Mouse (Mus musculus) neural tube, embryonic 11.5 days (tissue): Measurements from ENCODE around the gene Cela3a. TPM values are rescaled to one million over a fixed set of nuclear protein-coding genes. Genes with fewer than 3 reads are reported as not detected.
"Not testable (repeated sequence)": the region's sequence is repeated elsewhere in the genome, so short reads cannot be mapped to it uniquely, and the experiment has no call there.

Experiments
- ATAC-seq: fragments of 200-750 bp; cut with Nextera tagmentation; 2 replicates; pipeline ENCODE4 v1.8.0; 2017; ENCODE audit warnings: moderate number of reproducible peaks, mild to moderate bottlenecking, moderate TSS enrichment, moderate library complexity; ENCODE audit not compliant: insufficient read depth, low FRiP score, low TSS enrichment
- DNase-seq: peaks from one replicate; pipeline ENCODE4 v3.0.0-alpha.2; 2015; ENCODE audit warnings: low spot score
- H3K27ac ChIP-seq: fragments of 300-500 bp; sonication (generic); 2 replicates; pipeline ENCODE4 v1.5.1; 2014; ENCODE audit warnings: low read depth, mild to moderate bottlenecking, low read length
- H3K27me3 ChIP-seq: fragments of 300-500 bp; sonication (generic); 2 replicates; pipeline ENCODE4 v1.6.1; 2014; ENCODE audit warnings: mild to moderate bottlenecking, low read length, mixed read lengths; ENCODE audit not compliant: control insufficient read depth, insufficient read depth
- H3K36me3 ChIP-seq: fragments of 300-500 bp; sonication (generic); 2 replicates; pipeline ENCODE4 v1.6.1; 2014; ENCODE audit warnings: mild to moderate bottlenecking, low read length, moderate library complexity, mixed read lengths; ENCODE audit not compliant: control insufficient read depth, insufficient read depth
- H3K4me1 ChIP-seq: fragments of 300-500 bp; sonication (generic); 2 replicates; pipeline ENCODE4 v1.6.1; 2014; ENCODE audit warnings: low read length, mixed read lengths; ENCODE audit not compliant: control insufficient read depth, insufficient read depth
- H3K4me2 ChIP-seq: fragments of 300-500 bp; sonication (generic); 2 replicates; pipeline ENCODE4 v1.6.1; 2014; ENCODE audit warnings: low read depth, mild to moderate bottlenecking, moderate library complexity
- H3K4me3 ChIP-seq: fragments of 300-500 bp; sonication (generic); 2 replicates; pipeline ENCODE4 v1.5.1; 2014; ENCODE audit warnings: low read depth, low read length
- H3K9ac ChIP-seq: fragments of 300-500 bp; sonication (generic); 2 replicates; pipeline ENCODE4 v1.6.1; 2014; ENCODE audit warnings: mild to moderate bottlenecking, low read length
- H3K9me3 ChIP-seq: fragments of 300-500 bp; sonication (generic); 2 replicates; pipeline ENCODE4 v1.6.1; 2016; ENCODE audit warnings: low read length; ENCODE audit not compliant: control insufficient read depth
- WGBS: fragments of 180-500 bp; shearing (Covaris S2); extraction: QIAGEN DNeasy Blood & Tissue Kit; methylation state at CpG from one replicate; pipeline ENCODE4 v1.1.7; 2014; 5-methylcytosine and 5-hydroxymethylcytosine counted together
- polyA plus RNA-seq: library from polyadenylated mRNA; unstranded; fragments of >200 nt; fragmentation: Nextera tagmentation; extraction: Ambion mirVana; gene quantifications from 2 replicates; pipeline ENCODE4 v1.2.1, GENCODE M21; 2014

Cela3a gene
- polyA plus RNA-seq, 1 experiment from 2014 or later, result not detected

DNA sequence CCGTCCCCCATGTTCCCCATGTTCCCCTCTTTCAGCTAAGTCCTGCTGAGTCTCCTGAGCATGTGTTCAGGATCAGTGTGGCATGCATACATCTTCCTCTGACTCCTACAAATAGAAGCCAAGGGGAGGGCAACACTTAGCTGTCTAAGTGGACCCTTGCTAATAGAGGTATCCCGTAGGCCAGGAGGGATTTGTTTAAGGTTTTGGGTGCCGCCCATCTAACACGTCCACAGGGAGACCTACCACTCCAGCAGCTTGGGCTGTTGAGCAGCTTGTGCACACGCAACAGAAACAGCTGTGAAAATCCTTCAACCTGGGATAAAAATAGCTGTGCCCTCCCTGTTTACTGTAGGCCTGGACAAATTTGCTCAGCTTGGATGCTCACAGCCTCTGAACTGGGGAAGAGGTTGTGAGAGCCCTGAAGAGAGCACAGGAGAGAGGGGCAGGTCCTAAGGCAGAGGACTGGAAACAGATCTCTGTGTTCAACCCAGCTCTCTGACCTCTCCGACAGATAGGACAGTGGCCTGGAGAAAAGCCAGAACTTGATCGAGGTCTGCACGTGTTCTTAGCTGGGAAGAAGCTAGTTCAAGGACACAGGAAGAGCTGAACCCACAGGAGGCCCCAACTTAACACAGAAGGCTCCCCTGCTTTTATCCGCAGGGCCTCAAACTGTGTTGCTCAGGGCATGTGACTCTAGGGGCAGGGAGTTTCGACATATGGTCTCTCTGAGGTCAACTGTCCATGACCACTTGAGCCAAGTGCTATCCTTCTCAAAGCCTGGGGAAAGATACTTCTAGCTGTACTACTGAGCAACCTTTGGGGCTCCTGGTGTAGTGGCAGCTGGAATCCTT, 23.3 kb upstream of the Cela3a start:
- ATAC-seq, DNase-seq, H3K36me3 ChIP-seq, H3K27me3 ChIP-seq, H3K27ac ChIP-seq, H3K4me3 ChIP-seq, H3K4me1 ChIP-seq, H3K9me3 ChIP-seq, H3K9ac ChIP-seq, H3K4me2 ChIP-seq: not testable (repeated sequence)
- WGBS, result 81% methylated on average over 10 of the region's 10 CpGs

DNA sequence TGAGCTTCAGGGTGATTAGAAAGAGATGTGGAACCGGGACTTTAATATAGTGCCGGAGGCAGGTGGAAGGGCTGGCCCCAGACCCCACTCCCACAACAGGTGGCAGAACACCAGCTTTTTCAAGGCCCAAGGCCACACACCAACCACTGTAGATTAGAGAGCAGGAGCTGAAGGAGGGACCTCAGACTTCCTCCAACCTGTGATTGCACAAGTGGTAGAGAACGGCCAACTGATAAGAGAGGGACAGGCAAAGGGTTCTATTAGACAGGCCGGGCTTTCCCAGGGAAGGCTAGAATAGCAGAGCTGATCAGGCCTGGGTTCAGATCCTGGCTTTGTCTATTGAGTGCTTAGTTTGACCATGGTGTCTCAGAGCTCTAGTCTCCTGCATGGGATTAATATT, 20.9 kb upstream of the Cela3a start, which contains the start of gene Cela3b:
Gene Cela3b (minus strand): TSS at position 39 of the 400 bp plus-strand sequence.
- WGBS, result 98% methylated on average over 4 of the region's 4 CpGs

DNA sequence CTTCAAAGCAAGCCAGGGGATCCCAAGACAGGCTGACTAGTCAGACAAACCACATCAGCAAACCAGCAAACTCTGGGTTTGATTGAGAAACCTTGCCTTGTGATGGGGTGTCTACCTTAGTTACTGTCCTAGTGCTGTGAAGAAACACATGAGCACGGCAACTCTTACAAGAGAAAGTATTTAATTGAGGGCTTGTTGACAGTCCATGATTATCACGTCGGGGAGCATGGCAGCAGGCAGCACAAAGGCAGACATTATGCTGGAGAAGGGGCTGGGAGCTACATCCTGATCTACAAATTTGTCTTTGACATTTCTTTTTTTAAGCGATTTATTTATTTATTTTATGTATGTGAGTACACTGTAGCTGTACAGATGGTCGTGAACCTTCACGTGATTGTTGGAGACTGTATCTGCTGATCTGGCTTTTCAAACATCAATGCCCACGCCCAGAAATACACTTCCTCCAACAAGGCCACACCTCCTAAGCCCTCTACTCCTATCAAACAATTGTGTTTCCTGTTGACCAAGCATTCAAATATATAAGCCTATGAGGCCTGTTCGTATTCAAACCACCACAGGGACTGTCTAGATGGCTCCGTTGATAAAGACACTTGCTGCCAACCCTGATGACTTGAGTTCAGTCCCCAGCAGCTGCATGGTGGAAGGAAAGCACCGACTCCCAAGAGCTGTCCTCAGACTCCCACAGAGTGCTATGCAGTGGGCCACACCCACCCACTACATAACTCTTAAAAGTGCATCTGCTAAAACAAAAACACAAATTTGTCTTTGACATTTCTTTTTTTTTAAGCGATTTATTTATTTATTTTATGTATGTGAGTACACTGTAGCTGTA, 8.3 kb upstream of the Cela3a start:
- Histone ChIP-seq H3K4me2 (no peak overlapping the region), H3K9me3 (no peaks in the 10 kb centered on the region), H3K9ac (no peak overlapping the region), H3K27me3 (no peaks in the 10 kb centered on the region), H3K4me3 (no peak overlapping the region), H3K36me3 (no peaks in the 10 kb centered on the region), H3K4me1 (no peaks in the 10 kb centered on the region), H3K27ac (no peak overlapping the region)
- DNase-seq (no peak), ATAC-seq (no peak)
- WGBS, result 81% methylated on average over 11 of the region's 11 CpGs

More for the DNA sequence above, 20.9 kb upstream of the Cela3a start, which contains the start of gene Cela3b:
- no peaks in the 10 kb centered on the region for H3K27me3 ChIP-seq
- DNase-seq (no peak), ATAC-seq (no peak)
- H3K36me3 ChIP-seq, result no peaks in the 10 kb centered on the region
- no peak within 1 kb of the TSS for H3K27ac ChIP-seq
- no peaks in the 10 kb centered on the region for H3K9me3 ChIP-seq
- H3K4me1 ChIP-seq, result no peaks in the 10 kb centered on the region
- H3K9ac ChIP-seq, result no peak within 1 kb of the TSS
- no peak within 1 kb of the TSS for H3K4me3 ChIP-seq
- H3K4me2 ChIP-seq, result no peak within 1 kb of the TSS

DNA sequence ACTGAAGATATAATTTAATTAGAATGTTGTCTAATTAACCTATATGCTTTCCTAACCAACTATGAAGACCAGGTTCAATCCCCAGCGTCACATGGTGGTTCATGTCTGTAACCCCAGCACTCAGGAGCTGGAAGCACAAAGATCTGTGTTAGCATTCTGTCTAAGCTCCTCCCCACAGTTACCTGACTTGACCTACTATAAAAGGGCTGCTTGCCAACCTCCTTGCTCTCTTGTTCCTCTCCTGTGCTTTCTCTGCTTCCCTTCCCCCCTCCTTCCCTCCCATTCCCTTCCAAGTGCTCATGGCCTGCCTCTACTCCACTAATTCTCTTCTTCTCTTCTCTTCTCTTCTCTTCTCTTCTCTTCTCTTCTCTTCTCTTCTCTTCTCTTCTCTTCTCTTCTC, 5.3 kb upstream of the Cela3a start:
- WGBS, result 78% methylated on average over 1 of the region's 1 CpGs
- Histone ChIP-seq H3K27me3 (no peaks in the 10 kb centered on the region), H3K9ac (no peak overlapping the region), H3K27ac (no peak overlapping the region), H3K9me3 (no peaks in the 10 kb centered on the region), H3K4me1 (no peaks in the 10 kb centered on the region), H3K36me3 (no peaks in the 10 kb centered on the region), H3K4me2 (no peak overlapping the region), H3K4me3 (no peak overlapping the region)
- DNase-seq (no peak), ATAC-seq (no peak)

DNA sequence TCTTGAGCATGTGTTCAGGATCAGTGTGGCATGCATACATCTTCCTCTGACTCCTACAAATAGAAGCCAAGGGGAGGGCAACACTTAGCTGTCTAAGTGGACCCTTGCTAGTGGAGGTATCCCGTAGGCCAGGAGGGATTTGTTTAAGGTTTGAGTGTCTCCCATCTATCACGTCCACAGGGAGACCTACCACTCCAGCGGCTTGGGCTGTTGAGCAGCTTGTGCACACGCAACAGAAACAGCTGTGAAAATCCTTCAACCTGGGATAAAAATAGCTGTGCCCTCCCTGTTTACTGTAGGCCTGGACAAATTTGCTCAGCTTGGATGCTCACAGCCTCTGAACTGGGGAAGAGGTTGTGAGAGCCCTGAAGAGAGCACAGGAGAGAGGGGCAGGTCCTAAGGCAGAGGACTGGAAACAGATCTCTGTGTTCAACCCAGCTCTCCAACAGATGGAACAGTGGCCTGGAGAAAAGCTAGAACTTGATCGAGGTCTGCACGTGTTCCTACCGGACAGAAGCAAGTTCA, 2.7 kb upstream of the Cela3a start:
- DNase-seq, H3K9ac ChIP-seq, H3K4me3 ChIP-seq, H3K36me3 ChIP-seq, H3K27me3 ChIP-seq, H3K27ac ChIP-seq, H3K4me1 ChIP-seq, ATAC-seq, H3K4me2 ChIP-seq, H3K9me3 ChIP-seq: not testable (repeated sequence)
- 82% methylated on average over 7 of the region's 7 CpGs for WGBS

DNA sequence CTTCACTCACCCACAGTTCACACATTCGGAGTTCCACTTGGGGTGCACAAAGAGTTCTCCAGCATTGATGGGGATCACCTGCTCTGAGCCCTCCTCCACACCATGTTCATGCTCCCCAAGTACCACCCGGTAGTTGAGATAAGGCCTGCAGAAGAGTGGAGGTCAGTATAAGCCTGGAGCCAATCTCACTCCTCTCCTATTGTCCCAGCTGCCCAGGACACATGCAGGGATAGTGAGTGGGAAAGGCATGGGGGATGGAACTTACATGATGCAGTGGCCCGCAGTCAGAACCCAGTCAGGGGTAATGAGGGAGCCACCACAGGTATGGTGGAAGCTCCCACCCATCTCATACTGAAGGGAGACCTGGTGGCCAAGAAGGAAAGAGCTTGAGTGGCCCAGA, 4.0 kb downstream of the Cela3a start:
- H3K9me3 ChIP-seq, result no peaks in the 10 kb centered on the region
- WGBS, result 93% methylated on average over 3 of the region's 3 CpGs
- ATAC-seq, result no peak

DNA sequence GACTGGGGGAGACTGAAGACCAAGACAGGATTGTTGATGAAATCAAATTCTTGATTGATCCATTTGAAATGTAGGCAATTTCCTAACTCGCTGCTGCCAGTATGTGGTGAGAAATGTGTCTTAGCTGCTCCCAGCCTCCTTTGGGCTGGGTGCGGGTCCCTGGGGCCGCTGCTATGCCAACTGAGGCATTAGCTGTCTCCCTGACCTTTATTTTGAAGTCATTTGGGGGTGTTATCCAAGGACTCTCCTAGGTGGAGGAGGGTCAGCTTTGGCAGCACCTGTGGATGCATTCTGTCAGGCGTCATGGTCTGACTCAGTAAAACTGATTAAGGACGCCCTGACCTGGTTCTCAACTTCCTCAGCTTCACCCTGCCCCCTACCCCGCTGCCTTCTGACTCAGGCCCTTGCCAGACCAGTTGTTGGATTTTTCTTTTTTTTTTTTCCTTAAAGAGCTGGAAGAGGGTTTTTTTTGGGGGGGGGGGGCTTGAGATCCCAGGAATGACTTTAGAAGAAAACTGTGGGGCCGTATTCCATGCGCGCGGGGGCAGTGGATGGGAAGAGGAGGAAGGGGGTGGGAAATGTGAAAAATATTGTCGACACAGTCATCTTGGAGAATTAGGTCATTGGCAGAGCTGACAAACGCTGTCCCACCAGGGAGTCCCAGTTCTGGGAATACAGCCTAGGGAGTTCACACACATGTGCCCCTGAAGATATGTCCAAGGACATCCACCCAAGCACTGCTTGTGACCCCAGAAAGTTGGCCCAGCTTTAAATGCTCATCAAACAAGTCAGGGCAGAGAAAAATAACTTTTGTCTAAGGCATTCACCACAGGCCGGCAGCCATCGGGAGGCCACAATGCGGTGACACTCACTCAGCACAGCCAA, 12.7 kb downstream of the Cela3a start:
- Histone ChIP-seq H3K4me1 (no peaks in the 10 kb centered on the region), H3K9me3 (no peaks in the 10 kb centered on the region), H3K4me2 (no peak overlapping the region), H3K27ac (no peak overlapping the region), H3K4me3 (no peak overlapping the region), H3K9ac (no peak overlapping the region), H3K27me3 (no peaks in the 10 kb centered on the region), H3K36me3 (no peaks in the 10 kb centered on the region)
- no peak for DNase-seq
- ATAC-seq, result no peak
- 84% methylated on average over 15 of the region's 15 CpGs for WGBS

More for the DNA sequence above, 4.0 kb downstream of the Cela3a start:
- Histone ChIP-seq H3K4me2 (no peak overlapping the region), H3K4me1 (no peaks in the 10 kb centered on the region), H3K4me3 (no peak overlapping the region), H3K27ac (no peak overlapping the region), H3K27me3 (no peaks in the 10 kb centered on the region), H3K9ac (no peak overlapping the region), H3K36me3 (no peaks in the 10 kb centered on the region)
- no peak for DNase-seq
